Mouse (Mus musculus) forebrain, embryonic 12.5 days (tissue): Measurements from ENCODE around the gene Wnk1. TPM values are rescaled to one million over a fixed set of nuclear protein-coding genes. Genes with fewer than 3 reads are reported as not detected.

ENCODE experiments used
- ATAC-seq: fragments of 200-750 bp; cut with Nextera tagmentation; 2 replicates; pipeline ENCODE4 v1.8.0; 2017; ENCODE audit warnings: moderate TSS enrichment; ENCODE audit not compliant: low FRiP score
- H3K27ac ChIP-seq: fragments of 300-500 bp; sonication (generic); 2 replicates; pipeline ENCODE4 v1.5.1; 2016; ENCODE audit warnings: mild to moderate bottlenecking
- H3K27me3 ChIP-seq: fragments of 300-500 bp; sonication (generic); 2 replicates; pipeline ENCODE4 v1.6.1; 2016; ENCODE audit warnings: mild to moderate bottlenecking
- H3K36me3 ChIP-seq: fragments of 300-500 bp; sonication (generic); replicated peaks from 2 replicates; pipeline ENCODE4 v1.6.1; 2016; ENCODE audit warnings: mild to moderate bottlenecking
- H3K4me1 ChIP-seq: fragments of 300-500 bp; sonication (generic); 2 replicates; pipeline ENCODE4 v1.6.1; 2016
- H3K4me2 ChIP-seq: fragments of 300-500 bp; sonication (generic); 2 replicates; pipeline ENCODE4 v1.6.1; 2016; ENCODE audit warnings: mild to moderate bottlenecking, moderate library complexity
- H3K4me3 ChIP-seq: fragments of 300-500 bp; sonication (generic); replicated peaks from 2 replicates; pipeline ENCODE4 v1.5.1; 2016; ENCODE audit warnings: mild to moderate bottlenecking
- H3K9ac ChIP-seq: fragments of 300-500 bp; sonication (generic); 2 replicates; pipeline ENCODE4 v1.6.1; 2016; ENCODE audit warnings: mild to moderate bottlenecking
- H3K9me3 ChIP-seq: fragments of 300-500 bp; sonication (generic); 2 replicates; pipeline ENCODE4 v1.6.1; 2016
- WGBS: fragments of 180-500 bp; shearing (Covaris S2); methylation state at CpG from one replicate; pipeline ENCODE4 v1.1.7; 2016; 5-methylcytosine and 5-hydroxymethylcytosine counted together
- polyA plus RNA-seq: library from polyadenylated mRNA; unstranded; fragments of >200 nt; fragmentation: Nextera tagmentation; extraction: Ambion mirVana; gene quantifications from 2 replicates; pipeline ENCODE4 v1.2.1, GENCODE M21; 2016

The Wnk1 gene
- polyA plus RNA-seq, 1 experiment from 2014 or later, result 77.6 TPM

DNA sequence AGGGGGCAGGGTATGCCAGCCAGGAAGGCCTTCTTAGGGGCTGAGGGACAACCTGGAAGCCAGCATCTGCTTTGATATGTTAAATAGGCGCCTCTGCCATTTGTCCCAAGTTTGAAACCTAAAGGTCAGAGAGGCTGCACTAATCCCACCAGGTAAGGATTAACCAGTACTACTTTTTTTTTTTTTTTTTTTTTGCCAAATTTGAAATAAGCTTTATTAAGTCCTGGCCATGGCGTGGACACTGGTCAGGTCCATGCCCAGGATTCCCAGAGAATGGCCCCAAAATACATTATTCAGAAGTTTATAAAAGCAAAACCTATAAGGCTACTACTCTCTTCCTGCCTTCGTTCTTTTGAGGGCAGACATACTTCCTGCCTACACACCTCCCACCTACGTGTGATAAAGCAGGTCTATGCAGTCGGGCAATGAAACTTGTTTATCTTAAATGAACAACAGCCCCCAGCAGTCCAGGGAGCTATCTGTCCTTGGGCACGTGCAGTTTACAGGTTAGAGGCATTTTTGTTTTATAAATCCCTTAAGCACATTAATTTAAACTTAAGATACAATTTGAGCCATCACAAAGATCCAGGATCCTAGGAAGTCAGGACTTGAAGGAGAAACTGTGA, 27.2 kb upstream of the Wnk1 start:
- H3K9ac ChIP-seq, result no peak overlapping the region
- no peak overlapping the region for H3K4me2 ChIP-seq
- no peak overlapping the region for H3K4me3 ChIP-seq
- no peaks in the 10 kb centered on the region for H3K4me1 ChIP-seq
- ATAC-seq, result no peak
- no peak overlapping the region for H3K27ac ChIP-seq
- no peaks in the 10 kb centered on the region for H3K27me3 ChIP-seq
- H3K36me3 ChIP-seq, result no peaks in the 10 kb centered on the region
- H3K9me3 ChIP-seq, result no peaks in the 10 kb centered on the region
- WGBS, result 75% methylated on average over 6 of the region's 6 CpGs

DNA sequence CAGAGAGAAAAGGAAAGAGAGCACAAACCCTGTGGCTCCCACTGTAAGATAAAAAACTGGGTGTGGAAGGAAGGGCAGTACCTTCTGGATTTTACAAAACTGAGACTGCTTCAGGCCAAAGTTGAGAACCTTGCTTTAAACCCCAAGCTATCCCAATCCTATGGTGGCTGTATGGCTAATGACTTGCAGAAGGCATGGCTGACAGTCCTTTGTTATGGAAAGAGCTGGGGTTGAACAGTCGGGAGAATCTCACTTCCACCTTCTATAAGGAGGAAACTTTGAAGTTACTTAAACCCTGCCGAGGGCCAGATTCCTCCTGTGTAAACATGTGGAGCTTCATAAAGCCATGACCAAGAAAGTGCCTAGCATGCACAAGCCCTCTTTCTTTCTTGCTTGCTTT, 26.2 kb upstream of the Wnk1 start:
- WGBS, result 59% methylated on average over 2 of the region's 2 CpGs

DNA sequence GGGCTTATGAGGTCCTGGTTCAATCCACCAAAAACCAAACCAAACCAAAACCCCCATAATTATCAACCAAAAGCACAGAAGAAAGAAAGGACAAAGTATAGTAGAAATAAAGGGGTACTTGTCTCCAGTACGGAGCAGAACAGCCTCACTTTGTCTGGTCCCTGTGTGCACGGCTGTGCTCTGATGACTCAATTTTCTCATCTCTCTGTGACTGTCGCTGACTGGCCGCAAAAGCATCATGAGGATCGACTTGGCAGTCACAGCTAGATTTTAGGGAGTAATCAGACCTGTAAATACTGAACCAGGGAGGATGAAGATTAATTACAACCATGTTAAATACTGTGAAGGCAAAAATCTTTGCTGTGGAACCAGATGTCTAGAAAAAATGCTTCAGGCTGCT, 24.5 kb upstream of the Wnk1 start:
- Histone ChIP-seq H3K4me3 (no peak overlapping the region), H3K4me1 (no peaks in the 10 kb centered on the region), H3K27ac (no peak overlapping the region), H3K4me2 (no peak overlapping the region), H3K9me3 (no peaks in the 10 kb centered on the region), H3K27me3 (no peaks in the 10 kb centered on the region), H3K9ac (no peak overlapping the region), H3K36me3 (no peaks in the 10 kb centered on the region)
- 88% methylated on average over 5 of the region's 5 CpGs for WGBS
- ATAC-seq, result no peak

More for the DNA sequence above, 26.2 kb upstream of the Wnk1 start:
- no peak overlapping the region for H3K9ac ChIP-seq
- H3K4me1 ChIP-seq, result no peaks in the 10 kb centered on the region
- no peaks in the 10 kb centered on the region for H3K27me3 ChIP-seq
- no peaks in the 10 kb centered on the region for H3K9me3 ChIP-seq
- H3K36me3 ChIP-seq, result no peaks in the 10 kb centered on the region
- no peak overlapping the region for H3K4me2 ChIP-seq
- no peak overlapping the region for H3K27ac ChIP-seq
- no peak overlapping the region for H3K4me3 ChIP-seq
- no peak for ATAC-seq

DNA sequence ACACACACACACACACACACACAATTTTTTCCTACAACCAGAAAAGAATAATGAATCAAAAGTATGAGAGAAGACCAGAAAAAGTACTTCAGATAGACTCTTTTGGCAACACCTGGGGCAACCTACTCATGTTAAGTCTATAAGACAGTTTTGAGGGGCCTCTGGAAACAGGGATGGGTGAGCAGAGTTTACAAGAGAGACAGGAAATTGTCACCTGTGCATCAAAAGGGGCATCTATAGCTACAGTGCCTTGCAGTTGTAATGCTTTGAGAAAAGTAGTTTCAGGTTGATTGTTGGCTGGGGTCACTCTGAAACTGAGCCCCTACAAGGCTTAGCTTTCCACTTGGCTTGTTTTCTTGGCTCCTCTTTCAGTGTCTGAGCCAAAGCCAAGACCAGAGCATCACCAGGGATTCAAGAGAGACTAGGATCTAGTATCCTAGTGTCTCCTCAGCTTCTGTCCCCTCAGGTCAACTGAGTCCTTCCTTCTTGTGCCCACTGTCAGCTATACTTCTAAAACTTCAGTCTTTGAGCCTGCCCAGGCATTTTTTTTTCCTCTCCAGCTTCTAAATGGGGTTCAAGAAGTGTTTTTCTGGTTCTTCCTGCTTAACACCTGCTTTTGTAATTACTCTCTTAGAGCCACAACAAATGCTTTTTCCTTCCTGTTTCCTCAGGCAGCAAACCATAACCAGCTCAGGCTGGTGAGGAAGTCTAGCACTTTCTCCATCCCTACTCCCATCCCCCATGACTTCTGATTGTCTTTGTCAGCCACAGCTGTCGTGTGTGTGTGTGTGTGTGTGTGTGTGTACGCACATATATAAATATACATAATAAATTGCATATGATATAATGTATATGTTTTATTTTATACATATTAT, 17.4 kb upstream of the Wnk1 start:
- no peak overlapping the region for H3K4me3 ChIP-seq
- no peak for ATAC-seq
- 79% methylated on average over 2 of the region's 2 CpGs for WGBS

DNA sequence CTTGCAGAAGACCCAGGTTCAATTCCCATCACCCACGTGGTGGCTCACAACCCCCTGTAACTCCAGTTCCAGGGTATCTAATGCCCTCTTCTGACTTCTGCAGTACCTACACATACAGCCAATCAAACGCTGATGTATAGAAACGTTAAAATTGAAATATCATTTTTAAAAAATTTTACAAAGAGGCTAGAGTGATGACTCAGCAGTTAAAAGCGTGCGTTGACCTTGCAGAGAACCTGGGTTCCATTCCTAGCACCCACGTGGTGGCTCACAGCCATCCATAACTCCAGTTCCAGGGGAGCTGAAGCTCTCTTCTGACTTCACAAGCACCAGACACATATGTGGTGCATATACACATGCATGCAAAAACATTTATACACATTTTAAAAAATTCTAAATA, 15.9 kb upstream of the Wnk1 start:
- no peaks in the 10 kb centered on the region for H3K4me1 ChIP-seq
- whole genome bisulfite sequencing, result 83% methylated on average over 6 of the region's 6 CpGs
- no peak for ATAC-seq
- H3K9me3 ChIP-seq, result no peaks in the 10 kb centered on the region
- H3K36me3 ChIP-seq, result no peaks in the 10 kb centered on the region
- no peak overlapping the region for H3K9ac ChIP-seq
- no peaks in the 10 kb centered on the region for H3K27me3 ChIP-seq
- H3K4me2 ChIP-seq, result no peak overlapping the region
- H3K27ac ChIP-seq, result no peak overlapping the region
- H3K4me3 ChIP-seq, result no peak overlapping the region

More for the DNA sequence above, 17.4 kb upstream of the Wnk1 start:
- H3K36me3 ChIP-seq, result no peaks in the 10 kb centered on the region
- no peak overlapping the region for H3K4me2 ChIP-seq
- no peaks in the 10 kb centered on the region for H3K9me3 ChIP-seq
- H3K9ac ChIP-seq, result no peak overlapping the region
- H3K27ac ChIP-seq, result no peak overlapping the region
- H3K27me3 ChIP-seq, result no peaks in the 10 kb centered on the region
- no peaks in the 10 kb centered on the region for H3K4me1 ChIP-seq

DNA sequence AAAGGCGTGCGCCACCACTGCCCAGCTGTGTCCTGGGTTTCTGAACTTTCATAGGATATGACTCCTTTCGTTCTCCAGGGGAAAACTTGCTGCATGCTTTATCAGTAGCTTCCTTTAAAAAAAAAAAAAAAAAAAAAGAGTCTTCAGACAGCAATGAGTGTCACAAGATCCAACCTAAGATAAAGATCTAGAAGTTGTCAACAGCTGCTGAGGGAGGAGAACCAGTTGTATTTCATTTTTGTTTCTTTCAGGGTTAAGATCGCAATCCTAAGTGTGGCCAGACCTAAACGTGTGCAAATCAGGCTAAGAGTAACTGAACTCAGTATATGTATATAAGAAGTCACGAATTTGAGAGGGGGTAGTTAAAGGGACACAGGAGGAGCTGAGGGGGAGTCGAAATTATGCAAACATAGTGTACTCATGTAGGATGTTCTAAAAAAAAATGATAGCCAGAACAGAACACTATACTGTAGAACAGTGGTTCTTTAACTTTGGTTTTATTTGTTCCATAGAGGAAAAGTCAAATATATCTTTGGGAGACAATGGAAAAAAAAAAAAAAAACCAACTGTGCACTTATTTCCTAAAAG, 9.3 kb upstream of the Wnk1 start:
- no peak overlapping the region for H3K4me3 ChIP-seq
- no peaks in the 10 kb centered on the region for H3K36me3 ChIP-seq
- no peak for ATAC-seq
- no peaks in the 10 kb centered on the region for H3K9me3 ChIP-seq
- WGBS, result 79% methylated on average over 7 of the region's 7 CpGs
- no peak overlapping the region for H3K27ac ChIP-seq
- no peaks in the 10 kb centered on the region for H3K27me3 ChIP-seq
- no peak overlapping the region for H3K9ac ChIP-seq
- H3K4me2 ChIP-seq, result no peak overlapping the region
- no peaks in the 10 kb centered on the region for H3K4me1 ChIP-seq

DNA sequence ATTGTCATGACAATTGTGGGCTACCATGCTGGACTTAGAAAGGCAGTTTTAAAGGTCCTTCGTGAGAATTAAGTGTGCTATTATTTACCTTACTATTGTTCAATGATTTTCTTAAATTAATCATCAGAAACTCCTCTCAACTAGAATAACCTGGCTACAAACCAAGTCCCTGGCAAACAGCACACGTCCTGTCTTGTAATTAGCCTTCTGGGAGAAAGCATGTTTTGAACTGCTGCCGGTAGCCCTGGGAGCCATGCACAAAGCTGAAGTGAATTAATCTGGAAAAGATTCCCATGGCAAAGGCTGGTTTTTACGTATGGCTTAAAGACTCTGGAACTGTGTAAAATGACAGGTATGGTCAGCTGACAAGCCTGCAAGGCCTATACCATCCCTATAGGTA, 6.9 kb upstream of the Wnk1 start:
- Histone ChIP-seq H3K27ac (no peak overlapping the region), H3K4me2 (no peak overlapping the region)
- 79% methylated on average over 4 of the region's 4 CpGs for WGBS

DNA sequence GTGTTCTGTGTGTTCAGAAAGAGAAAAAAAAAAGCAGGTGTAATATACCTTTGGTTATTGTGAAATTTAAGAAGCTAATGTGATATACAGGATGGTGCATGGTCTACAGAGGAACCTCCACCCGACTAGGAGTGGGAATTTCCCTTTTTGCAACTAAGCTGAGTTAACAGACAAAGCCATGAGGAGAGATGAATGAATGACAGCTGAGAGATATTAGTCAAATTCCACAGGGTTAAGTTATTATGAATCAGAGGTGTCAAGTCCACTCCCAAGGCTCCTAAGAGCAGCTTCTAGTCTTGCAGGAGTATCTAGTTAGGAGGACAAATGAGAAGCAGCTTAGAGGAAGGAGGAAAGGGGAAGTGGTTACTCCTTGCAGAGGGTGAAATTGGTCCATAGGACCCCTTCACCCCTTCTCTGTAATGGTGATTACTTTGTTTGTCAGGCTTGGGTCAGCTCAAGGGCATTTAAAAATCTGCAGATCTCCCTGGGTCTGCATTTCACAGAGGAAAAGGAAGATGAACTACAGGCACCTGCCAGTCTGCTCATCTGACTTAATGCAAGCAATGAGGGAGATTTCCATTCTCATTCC, 4.3 kb upstream of the Wnk1 start:
- Histone ChIP-seq H3K27me3 (no peaks in the 10 kb centered on the region), H3K27ac (no peak overlapping the region), H3K9ac (no peak overlapping the region), H3K36me3 (no peaks in the 10 kb centered on the region), H3K4me2 (no peak overlapping the region), H3K4me3 (no peak overlapping the region), H3K9me3 (no peaks in the 10 kb centered on the region), H3K4me1 (0 out of 2 replicates have a peak, but pooled peaks cover 2% of the 10 kb centered on the region)
- ATAC-seq, result no peak
- 80% methylated on average over 1 of the region's 1 CpGs for WGBS

More for the DNA sequence above, 6.9 kb upstream of the Wnk1 start:
- H3K4me1 ChIP-seq, result no peaks in the 10 kb centered on the region
- ATAC-seq, result no peak
- no peaks in the 10 kb centered on the region for H3K36me3 ChIP-seq
- H3K9me3 ChIP-seq, result no peaks in the 10 kb centered on the region
- no peak overlapping the region for H3K9ac ChIP-seq
- no peaks in the 10 kb centered on the region for H3K27me3 ChIP-seq
- no peak overlapping the region for H3K4me3 ChIP-seq

DNA sequence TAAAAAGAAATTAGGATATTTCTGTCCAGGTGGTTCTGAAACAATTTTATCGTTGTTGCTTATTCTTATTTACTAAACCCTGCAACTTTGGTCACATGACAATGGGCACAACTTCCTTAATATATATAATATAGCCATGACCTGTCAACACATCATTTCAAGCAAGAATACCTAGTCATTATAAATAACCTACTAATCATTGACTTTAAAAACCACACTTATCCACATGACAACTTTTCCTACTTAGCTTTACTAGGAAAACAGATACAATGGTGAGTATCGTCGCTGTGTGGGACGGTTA, 2.0 kb upstream of the Wnk1 start:
- Histone ChIP-seq H3K4me1 (peaks cover 17% of the 10 kb centered on the region), H3K27ac (no peak overlapping the region), H3K27me3 (no peaks in the 10 kb centered on the region), H3K4me2 (no peak overlapping the region), H3K9ac (no peak overlapping the region), H3K4me3 (no peak overlapping the region), H3K9me3 (no peaks in the 10 kb centered on the region), H3K36me3 (no peaks in the 10 kb centered on the region)
- ATAC-seq, result no peak
- 96% methylated on average over 4 of the region's 4 CpGs for WGBS

DNA sequence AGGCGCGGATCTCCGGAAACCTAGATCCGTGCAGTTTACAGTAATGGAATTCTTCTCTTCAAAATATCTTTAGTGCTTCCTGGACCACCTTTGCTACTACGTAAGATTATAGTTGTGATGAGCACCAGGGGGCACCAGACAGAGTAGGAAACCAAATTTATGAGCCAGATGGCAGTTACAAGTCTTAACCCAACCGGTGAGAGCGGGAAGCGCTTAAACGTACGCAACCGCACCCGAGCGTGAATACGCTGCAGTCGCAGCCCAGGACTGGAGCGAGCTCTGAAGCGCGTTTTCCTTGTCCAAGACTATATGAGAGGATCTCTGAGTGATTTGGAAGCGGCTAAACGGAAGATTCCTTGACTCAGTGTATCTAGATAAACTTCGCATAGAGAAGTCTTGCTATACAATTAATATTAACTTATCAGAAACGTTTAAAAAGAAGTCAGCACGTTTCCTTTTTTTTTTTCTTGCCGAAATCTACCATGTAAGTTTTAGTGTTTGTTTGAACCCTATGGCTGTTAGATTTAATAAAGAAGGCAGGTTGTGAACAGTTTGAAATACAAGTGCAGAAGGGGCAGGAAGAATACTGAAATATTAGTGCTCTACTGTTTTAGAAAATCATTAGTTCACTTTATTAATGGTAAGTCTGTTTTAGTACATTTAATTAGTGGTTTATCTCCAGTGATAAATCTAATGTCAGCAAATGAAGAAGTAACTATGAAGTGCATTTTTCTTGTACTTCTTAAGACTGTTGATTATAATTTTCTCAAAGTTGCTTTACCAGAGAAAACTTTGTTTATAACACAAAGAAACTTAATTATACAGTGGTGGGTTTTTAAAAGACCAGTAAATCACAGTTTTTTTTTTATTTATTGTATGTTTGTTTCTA, 1.4 kb upstream of the Wnk1 start:
- peak overlapping the region; percentile 80 for H3K4me2 ChIP-seq
- WGBS, result 3% methylated on average over 24 of the region's 24 CpGs
- H3K9me3 ChIP-seq, result no peaks in the 10 kb centered on the region
- H3K4me3 ChIP-seq, result peak overlapping the region; percentile 94
- peak overlapping the region; percentile 80; the same call in 1 of the 2 replicates for H3K27ac ChIP-seq
- no peaks in the 10 kb centered on the region for H3K27me3 ChIP-seq
- peak; percentile 5; the same call in 1 of the 2 replicates for ATAC-seq
- peak overlapping the region; percentile 39 for H3K9ac ChIP-seq
- H3K36me3 ChIP-seq, result no peaks in the 10 kb centered on the region
- H3K4me1 ChIP-seq, result peaks cover 21% of the 10 kb centered on the region

DNA sequence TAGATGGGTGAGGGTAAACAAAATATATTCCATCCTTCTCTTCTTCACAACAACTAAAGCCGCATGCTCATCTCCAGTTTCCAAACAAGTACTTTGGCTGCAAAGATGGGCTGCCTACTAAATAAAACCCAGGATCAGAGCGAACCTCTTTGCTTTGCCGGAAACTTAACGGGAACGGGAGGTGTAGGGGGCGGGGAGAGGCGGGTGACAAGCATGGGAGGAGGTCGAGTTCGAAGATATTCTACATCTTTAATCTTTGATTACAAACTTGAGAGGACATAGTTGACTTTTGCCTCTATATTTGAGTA, 738 bp upstream of the Wnk1 start:
- Histone ChIP-seq H3K27me3 (no peaks in the 10 kb centered on the region), H3K4me3 (peak overlapping the region; percentile 94), H3K4me1 (peaks cover 22% of the 10 kb centered on the region), H3K27ac (peak overlapping the region; percentile 80), H3K9ac (peak overlapping the region; percentile 39), H3K36me3 (no peaks in the 10 kb centered on the region), H3K4me2 (peak overlapping the region; percentile 80), H3K9me3 (no peaks in the 10 kb centered on the region)
- 0% methylated on average over 9 of the region's 9 CpGs for WGBS
- ATAC-seq, result no peak
